Mouse (Mus musculus) kidney, adult 8-10 months (tissue): ENCODE data around the gene Ttll10.
A peak's percentile ranks its signal among the peaks of the same experiment; 100 is the strongest.

Experiments used
- DNase-seq, 2 experiments: peaks; one replicate each; pipeline ENCODE4 v3.0.0; 2022

Gene Ttll10

GRCm38 (mm10) chr4:156065156-156065894, 6.1 kb upstream of the Ttll10 start:
- DNase-seq, result peak in 1 of 2 experiments; percentile 56

- DNase-seq, result no peak
Observed at GRCm38 (mm10) chr4:156064510-156064897, 5.3 kb upstream of the Ttll10 start.

GRCm38 (mm10) chr4:156063861-156064509, 4.8 kb upstream of the Ttll10 start:
- DNase-seq, result no peak

DNA sequence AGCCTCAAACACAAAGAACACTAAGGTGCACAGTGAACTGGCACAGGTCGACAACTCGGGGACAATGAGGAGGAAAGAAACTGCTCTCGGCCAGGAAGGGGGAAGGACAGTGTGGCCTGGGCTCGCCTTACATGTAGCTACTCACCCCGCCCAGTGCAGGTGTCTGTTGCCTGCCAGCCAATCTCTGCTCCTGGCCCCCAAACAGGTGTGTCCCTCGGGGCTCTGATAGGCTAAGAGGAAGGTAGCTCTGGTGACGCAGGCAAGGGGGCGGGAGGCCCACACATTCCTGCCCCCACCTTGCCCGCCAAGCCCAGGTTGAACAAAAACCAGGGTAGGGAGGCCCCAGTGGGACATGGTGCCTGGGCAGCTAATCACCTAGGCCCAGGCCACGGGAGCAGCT, 499 bp upstream of the Ttll10 start:
- DNase-seq, result peak; percentile 94 to 97

DNA sequence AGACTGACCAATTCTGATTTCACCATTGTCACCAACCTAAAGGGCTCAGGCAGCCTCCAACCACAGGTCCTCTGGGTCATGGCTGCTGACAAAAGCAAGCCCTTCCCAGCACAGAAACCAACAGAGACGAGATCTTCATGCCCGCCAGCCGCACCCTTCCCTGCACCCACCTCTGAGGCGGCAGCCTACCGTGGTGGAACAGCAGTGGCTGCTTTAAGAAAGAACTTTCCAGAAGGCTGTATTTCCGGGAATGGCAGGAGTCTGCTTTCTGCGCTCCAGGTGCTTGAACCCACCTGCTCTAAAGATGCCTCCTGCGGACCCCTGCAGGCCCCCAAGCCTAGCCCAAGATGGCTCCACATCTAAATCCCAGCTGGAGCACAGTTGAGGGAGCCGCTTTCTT, 388 bp downstream of the Ttll10 start:
- no peak for DNase-seq

DNA sequence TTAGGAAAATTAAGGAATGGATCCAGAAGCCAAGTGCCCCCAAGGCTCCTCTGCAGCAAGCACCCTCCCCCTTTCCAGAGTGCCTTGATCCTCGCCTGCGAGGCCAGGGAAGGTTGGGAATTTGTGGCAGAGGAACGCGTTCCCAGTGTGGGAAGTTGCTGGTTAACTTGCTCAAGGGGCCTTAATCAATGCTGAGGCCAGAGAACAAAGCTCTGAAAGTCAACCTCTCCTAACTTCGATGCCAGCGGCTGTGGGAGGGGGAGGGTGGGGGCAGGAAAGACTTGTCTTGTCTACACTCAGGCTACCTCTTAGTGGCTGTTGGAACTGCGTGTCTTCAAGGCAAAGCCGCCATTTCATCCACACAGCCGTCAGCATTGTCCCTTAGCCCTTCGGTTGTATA, 1.5 kb downstream of the Ttll10 start:
- no peak for DNase-seq

DNA sequence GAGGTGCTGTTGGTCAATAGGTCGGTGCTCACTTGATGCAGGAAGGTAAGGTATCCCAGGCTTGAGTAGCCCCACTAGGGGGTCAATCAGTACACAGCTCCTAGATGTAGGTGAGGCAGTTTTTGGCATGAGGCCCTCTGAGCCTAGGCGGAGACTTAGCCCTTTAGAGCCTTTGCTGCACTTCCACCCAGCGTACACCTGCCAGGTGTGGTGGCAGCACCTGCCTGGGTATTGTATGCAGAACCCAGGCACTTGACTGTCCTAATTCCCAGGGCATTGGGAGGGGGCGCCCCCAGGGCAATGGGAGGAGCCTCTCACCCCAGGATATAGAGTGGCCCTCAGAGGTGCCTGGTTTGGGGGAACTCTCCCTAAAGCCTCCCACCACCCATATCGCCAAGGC, 4.0 kb downstream of the Ttll10 start:
- no peak for DNase-seq

GRCm38 (mm10) chr4:156054606-156055005, 4.6 kb downstream of the Ttll10 start:
- DNase-seq, result peak; percentile 73 to 74

DNA sequence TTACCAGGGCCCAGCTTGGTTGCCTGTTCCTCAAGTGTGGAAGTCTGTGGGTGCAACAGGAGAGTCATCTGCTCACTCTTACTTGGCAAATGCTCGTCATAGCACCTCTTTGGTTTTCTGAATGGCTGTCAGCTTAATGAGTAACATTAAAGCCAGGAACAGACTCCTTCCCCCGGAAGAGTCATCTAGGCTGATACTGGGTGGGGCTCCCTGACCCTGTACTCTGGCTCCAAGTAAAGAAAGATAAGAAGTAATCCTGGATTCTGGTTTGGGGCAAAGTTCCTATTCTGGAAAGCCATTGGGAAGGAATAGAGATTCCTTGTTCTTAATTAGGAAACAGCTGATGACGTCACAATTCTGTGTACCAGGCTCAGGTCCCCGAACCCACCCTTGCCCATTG, 5.1 kb downstream of the Ttll10 start:
- no peak for DNase-seq

DNA sequence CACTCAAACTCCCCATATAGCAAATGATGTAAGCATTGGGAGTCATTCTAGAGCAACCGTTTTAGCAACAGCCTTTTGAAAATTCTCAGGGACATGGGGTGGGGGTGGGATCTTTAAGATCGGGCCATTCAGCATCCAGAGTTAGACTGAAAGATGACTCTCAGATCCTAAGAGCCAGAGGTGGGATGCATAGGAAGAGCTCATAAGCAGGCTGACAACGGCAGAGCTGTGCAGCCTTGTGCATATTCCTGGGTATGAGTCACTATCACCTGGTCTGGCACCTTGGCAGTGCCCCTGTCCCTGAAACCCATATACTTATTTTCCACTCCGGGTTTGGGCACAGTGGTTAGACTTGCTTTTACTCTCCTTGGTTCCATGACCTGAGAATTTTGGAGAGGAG, 6.1 kb downstream of the Ttll10 start:
- no peak for DNase-seq

DNA sequence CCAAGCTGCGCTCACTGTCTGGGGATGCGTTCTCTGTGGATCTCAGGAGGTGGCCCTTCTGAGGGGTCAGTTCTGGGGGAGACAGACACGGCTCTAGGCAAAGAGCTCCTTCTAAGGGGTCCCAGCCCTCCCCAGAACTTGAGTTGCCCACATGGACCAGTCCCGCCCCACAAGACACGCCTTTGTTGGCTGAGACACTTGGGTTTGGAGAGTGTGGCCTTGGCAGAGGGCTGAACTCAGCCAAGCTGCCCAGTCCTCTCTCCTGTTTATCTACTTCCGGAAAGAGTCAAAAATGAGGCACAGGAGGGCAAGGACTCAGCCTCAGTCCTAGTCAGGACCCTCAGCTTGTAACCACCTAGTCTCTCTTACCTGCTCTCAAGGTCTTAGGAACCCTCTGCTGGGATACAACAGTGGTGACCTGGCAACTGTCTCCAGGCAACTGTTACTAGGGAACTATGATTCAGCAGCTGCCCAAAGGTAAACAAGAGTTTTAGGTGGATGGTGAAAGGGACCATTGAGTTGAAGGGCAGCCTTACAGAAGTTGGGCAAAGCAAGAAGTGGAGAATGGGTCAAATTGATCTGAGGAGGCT, 8.7 kb downstream of the Ttll10 start:
- DNase-seq, result no peak

DNA sequence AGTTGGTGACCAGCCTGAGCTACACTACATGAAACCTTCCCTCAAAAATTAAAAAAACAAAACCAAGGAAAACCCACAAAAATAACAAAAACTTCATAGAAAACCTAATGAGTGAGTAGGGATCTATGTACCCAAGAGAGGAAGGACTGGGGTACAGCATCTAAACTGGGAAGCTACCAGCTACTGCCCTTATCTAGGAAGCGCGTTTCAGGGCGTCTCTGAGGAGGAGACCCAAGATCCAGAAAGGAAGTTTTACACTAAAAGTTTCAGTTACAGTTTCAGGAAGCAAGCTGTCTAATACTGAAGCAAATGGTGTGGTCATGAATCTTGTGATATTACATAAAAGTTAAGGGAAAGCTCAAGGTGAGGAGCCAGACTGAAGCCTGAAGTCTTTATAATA, 9.4 kb downstream of the Ttll10 start:
- no peak for DNase-seq

DNA sequence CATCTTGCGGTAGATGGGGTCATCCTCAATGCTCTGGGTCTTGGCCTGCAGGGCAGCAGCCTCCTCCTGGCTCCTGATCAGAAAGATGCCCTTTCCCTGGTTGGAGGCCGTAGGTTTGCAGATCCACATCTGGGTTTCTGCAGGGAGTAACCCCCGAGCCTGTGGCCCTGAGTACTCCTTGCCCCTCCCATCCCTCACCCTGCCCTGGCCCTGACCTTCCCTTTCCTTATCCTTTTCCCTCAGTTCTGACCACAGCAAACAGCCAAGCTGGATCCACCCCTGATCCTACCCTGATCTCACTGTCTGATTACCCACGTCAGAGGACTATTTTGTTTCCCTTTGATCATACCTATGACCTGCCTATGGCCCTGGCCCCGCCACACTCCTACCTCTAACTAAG, 14.5 kb downstream of the Ttll10 start:
- no peak for DNase-seq

GRCm38 (mm10) chr4:156034901-156035300, 24.3 kb downstream of the Ttll10 start:
- DNase-seq, result no peak

DNA sequence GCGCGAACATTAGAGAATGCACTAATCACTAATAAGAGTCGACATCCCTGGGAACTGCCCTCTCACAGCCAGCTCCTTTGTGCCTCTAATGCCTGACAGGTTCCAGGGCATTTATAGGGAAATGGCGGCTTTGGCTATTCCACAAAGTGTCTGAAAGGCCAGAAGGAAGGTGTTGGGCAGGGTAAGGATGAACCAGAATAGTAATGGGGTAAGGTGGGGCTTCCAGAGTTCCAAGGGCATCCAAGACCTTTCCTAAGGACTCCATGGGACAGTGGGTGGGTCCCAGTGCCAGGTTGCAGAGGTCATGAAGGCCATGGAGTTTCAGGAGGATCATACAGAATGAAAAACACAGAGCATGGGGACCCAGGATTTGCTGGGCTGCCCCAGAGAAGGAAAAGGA, 24.9 kb downstream of the Ttll10 start:
- no peak for DNase-seq

DNA sequence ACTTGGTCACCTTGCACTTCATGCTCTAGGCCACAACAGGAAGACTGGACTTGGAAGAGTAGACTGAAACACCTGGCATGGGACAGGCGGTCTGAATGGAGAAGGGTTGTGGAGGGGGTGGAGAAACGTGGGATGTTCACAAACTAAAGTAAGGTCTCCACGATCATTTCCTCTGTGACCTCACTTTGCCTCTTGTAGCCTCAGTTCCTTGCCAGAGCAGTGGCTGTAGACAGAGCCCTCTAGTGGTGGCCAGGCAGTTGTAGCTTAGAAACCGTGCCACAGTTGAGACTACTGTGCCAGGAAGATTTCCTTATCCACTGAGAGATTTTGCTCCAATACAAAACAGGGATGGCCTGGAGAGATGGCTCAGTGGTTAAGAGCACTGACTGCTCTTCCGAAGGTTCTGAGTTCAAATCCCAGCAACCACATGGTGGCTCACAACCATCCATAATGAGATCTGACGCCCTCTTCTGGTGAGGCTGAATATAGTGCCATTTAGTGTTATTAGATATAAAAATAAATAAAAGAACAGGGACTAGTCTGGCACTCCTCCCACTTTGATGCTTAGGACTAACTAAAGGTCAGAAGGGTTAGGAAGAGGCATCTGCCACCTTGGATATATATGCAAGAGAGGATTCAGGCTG, 25.6 kb downstream of the Ttll10 start:
- no peak for DNase-seq

- DNase-seq, result no peak
Observed at GRCm38 (mm10) chr4:156032856-156033255, 26.4 kb downstream of the Ttll10 start.

- DNase-seq, result peak; percentile 71 to 76
Observed at GRCm38 (mm10) chr4:156031593-156032391, 27.4 kb downstream of the Ttll10 start.

GRCm38 (mm10) chr4:156031255-156031592, 28.0 kb downstream of the Ttll10 start:
- no peak for DNase-seq

- DNase-seq, result no peak
Observed at GRCm38 (mm10) chr4:156030651-156031118, 28.5 kb downstream of the Ttll10 start.

DNA sequence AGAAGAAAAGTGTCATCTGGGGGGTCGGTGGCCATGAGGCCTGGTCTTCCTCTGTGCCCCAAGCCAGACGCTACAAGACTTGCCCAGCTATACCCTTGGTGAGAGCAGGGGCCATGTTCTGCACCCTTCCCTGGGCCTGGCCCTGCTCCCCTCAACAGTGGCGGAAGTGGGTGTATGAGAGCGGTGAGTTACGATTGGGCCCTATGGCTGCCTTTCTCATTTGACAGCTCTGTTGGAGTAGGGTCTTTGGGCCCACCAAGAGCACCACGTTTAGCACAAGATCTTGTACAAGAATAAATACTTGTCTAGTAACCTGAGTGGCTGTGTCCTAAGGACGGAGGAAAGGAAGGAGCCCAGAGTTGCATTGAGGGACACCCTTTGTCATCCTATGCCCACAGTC, 30.6 kb downstream of the Ttll10 start:
- DNase-seq, result no peak

- no peak for DNase-seq
Observed at GRCm38 (mm10) chr4:156026013-156026412, 33.2 kb downstream of the Ttll10 start, which contains the start of gene Tnfrsf18. TSS of gene Tnfrsf18 (plus strand) at chr4:156026164.

DNA sequence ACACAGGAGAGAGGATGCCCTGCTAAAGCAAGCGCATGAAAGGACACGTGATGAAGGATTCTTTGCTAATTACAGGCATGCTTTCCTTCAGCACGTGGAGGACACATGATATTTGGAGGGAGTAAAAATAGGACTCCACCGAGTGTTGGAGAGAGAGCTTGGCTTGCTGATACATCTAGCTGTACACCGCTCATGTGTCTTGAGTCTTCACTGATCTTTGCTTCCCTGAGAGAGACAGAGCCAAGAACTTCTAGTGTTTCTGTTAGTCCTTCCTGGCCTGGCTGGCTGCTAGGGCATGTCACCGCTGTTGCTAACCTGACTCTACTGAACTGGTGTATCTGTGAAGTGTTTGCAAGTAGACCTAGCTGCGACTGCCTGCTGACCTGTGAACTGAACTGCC, 35.0 kb downstream of the Ttll10 start:
- no peak for DNase-seq
